Mouse (Mus musculus): Measurements from ENCODE around the gene Rims3. TPM values are rescaled to one million over a fixed set of nuclear protein-coding genes. Genes with fewer than 3 reads are reported as not detected.

Gene Rims3
- total RNA-seq, 2 experiments from 2014 or later, result 0.47 to 0.52 TPM

Small RNAs within 50 kb of the gene (microRNA-seq; reads per million reads assigned to microRNA genes)
- gene Gm23936, result not detected

Other genes starting within 250 kb of the Rims3 start
- gene Cited4, start 188.2 kb upstream of the Rims3 start, total RNA-seq (2021), result 10 to 100 TPM; 12.4 to 14.6 TPM
- 10 to 100 TPM; 30.5 to 37.8 TPM for gene Kcnq4, start 106.2 kb upstream of the Rims3 start, total RNA-seq (2021)
- gene Nfyc, start 23.2 kb upstream of the Rims3 start, total RNA-seq (2021), result 10 to 100 TPM; 51.1 to 55.6 TPM
- 1 to 10 TPM; 7.4 to 7.9 TPM for gene Exo5, start 70.2 kb downstream of the Rims3 start, total RNA-seq (2021)
- gene Zfp69, start 96.9 kb downstream of the Rims3 start, total RNA-seq (2021), result 1 to 10 TPM; 2.9 to 3.9 TPM
- 10 to 100 TPM; 22.1 to 25.7 TPM for gene Smap2, start 162.4 kb downstream of the Rims3 start, total RNA-seq (2021)
- 1 to 10 TPM; 2.2 to 3.8 TPM for gene Col9a2, start 184.6 kb downstream of the Rims3 start, total RNA-seq (2021)
- gene Zmpste24, start 243.4 kb downstream of the Rims3 start, total RNA-seq (2021), result 10 to 100 TPM; 23.0 to 24.0 TPM